Mouse (Mus musculus) heart, postnatal 0 days (tissue): ENCODE measurements around the gene Arhgap24.

Source experiments
- CTCF ChIP-seq: IDR thresholded peaks from 2 replicates; pipeline ENCODE4 v1.5.1; 2016; ENCODE audit warnings: antibody characterized with exemption, control low read depth, low read depth
- EP300 ChIP-seq: IDR thresholded peaks from 2 replicates; pipeline ENCODE4 v1.6.1; 2016; ENCODE audit warnings: antibody characterized with exemption, low read depth

GRCm38 (mm10) chr5:102748146-102748545, 267.0 kb downstream of the Arhgap24 start:
- TF ChIP-seq CTCF (no peak), EP300 (no peak)
